Mouse (Mus musculus) megakaryocyte, embryonic 14.5 days (primary cell): ENCODE data around the gene Dusp2. TPM values are rescaled to one million over a fixed set of nuclear protein-coding genes. Genes with fewer than 3 reads are reported as not detected.

Source experiments
- H3K27me3 ChIP-seq: replicated peaks from 2 replicates; pipeline ENCODE3; 2012; ENCODE audit warnings: inconsistent platforms
- H3K36me3 ChIP-seq: replicated peaks from 2 replicates; pipeline ENCODE3; 2012; ENCODE audit warnings: low read length, inconsistent platforms, mixed read lengths
- H3K4me1 ChIP-seq: 2 replicates; pipeline ENCODE4 v1.6.1; 2012; ENCODE audit warnings: inconsistent platforms
- H3K4me3 ChIP-seq: replicated peaks from 2 replicates; pipeline ENCODE3; 2012; ENCODE audit warnings: moderate library complexity, mild to moderate bottlenecking, inconsistent platforms
- H3K9me3 ChIP-seq: 2 replicates; pipeline ENCODE4 v1.6.1; 2012; ENCODE audit warnings: inconsistent platforms
- FLI1 ChIP-seq: IDR thresholded peaks from 2 replicates; pipeline ENCODE4 v1.6.1; 2012; ENCODE audit warnings: low read length, inconsistent platforms, mixed read lengths
- GATA1 ChIP-seq: IDR thresholded peaks from 3 replicates; pipeline ENCODE4 v1.6.1; 2012; ENCODE audit warnings: mixed read lengths, low read length, inconsistent platforms, borderline replicate concordance
- polyA plus RNA-seq: library from polyadenylated mRNA; stranded (reverse); fragments of >175 nt; gene quantifications from 2 replicates; pipeline ENCODE4 v1.2.3, GENCODE M21; 2012; ENCODE audit warnings: low replicate concordance; ENCODE audit not compliant: insufficient read depth

The Dusp2 gene
- polyA plus RNA-seq, 1 experiment = 14.6 TPM

- H3K9me3 ChIP-seq = no peaks in the 10 kb centered on the region
- H3K27me3 ChIP-seq = peaks cover 11% of the 10 kb centered on the region
- peak overlapping the region; percentile 96 for H3K4me3 ChIP-seq
- H3K4me1 ChIP-seq = peaks cover 86% of the 10 kb centered on the region
- H3K36me3 ChIP-seq = peaks cover 8% of the 10 kb centered on the region
- TF ChIP-seq GATA1 (no peak), FLI1 (no peak)
Observed at GRCm38 (mm10) chr2:127337531-127337930, 1.6 kb downstream of the Dusp2 start.

GRCm38 (mm10) chr2:127338012-127338411, 2.1 kb downstream of the Dusp2 start:
- Histone ChIP-seq H3K9me3 (no peaks in the 10 kb centered on the region), H3K4me3 (peak overlapping the region; percentile 83), H3K4me1 (peaks cover 86% of the 10 kb centered on the region), H3K36me3 (peaks cover 8% of the 10 kb centered on the region), H3K27me3 (peaks cover 16% of the 10 kb centered on the region)
- TF ChIP-seq FLI1 = no peak
- no peak for TF ChIP-seq GATA1

DNA sequence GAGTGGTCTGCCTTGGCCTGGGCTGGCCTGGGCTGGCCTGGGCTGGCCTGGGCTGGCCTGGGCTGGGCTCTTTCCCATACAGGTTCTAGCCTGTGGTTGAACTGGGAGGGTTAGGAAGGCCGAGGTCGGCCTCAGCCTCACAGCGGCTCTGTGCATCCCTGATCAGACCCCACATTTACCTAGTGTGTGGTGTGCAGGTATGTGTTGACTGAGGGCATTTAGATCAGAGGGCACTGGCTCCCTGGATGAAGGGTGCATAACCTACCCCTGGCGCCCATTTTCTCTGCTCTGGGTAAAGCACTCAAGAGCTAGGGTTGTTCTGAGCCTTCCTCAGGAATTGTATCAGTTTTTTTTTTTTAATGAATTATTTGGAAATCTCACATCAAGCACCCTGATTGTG, 2.5 kb downstream of the Dusp2 start, which contains the start of gene Astl:
Gene Astl, plus strand, starts transcription at position 224 of the 400 bp plus-strand sequence.
- peaks cover 20% of the 10 kb centered on the region for H3K27me3 ChIP-seq

GRCm38 (mm10) chr2:127338833-127339232, 2.9 kb downstream of the Dusp2 start:
- H3K4me1 ChIP-seq = peaks cover 86% of the 10 kb centered on the region
- H3K36me3 ChIP-seq = peaks cover 8% of the 10 kb centered on the region
- peaks cover 24% of the 10 kb centered on the region for H3K27me3 ChIP-seq
- no peaks in the 10 kb centered on the region for H3K9me3 ChIP-seq
- peak overlapping the region; percentile 42 for H3K4me3 ChIP-seq
- TF ChIP-seq FLI1 (no peak), GATA1 (no peak)

More for the DNA sequence above, 2.5 kb downstream of the Dusp2 start, which contains the start of gene Astl:
- H3K4me1 ChIP-seq = peaks cover 86% of the 10 kb centered on the region
- no peak for TF ChIP-seq GATA1
- H3K36me3 ChIP-seq = peaks cover 8% of the 10 kb centered on the region
- H3K9me3 ChIP-seq = no peaks in the 10 kb centered on the region
- peak within 1 kb of the TSS; percentile 96 for H3K4me3 ChIP-seq

- TF ChIP-seq GATA1 (no peak), FLI1 (no peak)
- Histone ChIP-seq H3K4me3 (peak overlapping the region; percentile 23), H3K4me1 (peaks cover 84% of the 10 kb centered on the region), H3K9me3 (no peaks in the 10 kb centered on the region), H3K27me3 (peaks cover 28% of the 10 kb centered on the region), H3K36me3 (peaks cover 8% of the 10 kb centered on the region)
Observed at GRCm38 (mm10) chr2:127339262-127339661, 3.3 kb downstream of the Dusp2 start.

- Histone ChIP-seq H3K36me3 (peaks cover 8% of the 10 kb centered on the region), H3K4me1 (peaks cover 65% of the 10 kb centered on the region), H3K27me3 (peaks cover 47% of the 10 kb centered on the region), H3K4me3 (no peak overlapping the region), H3K9me3 (no peaks in the 10 kb centered on the region)
- TF ChIP-seq GATA1 (no peak), FLI1 (no peak)
Observed at GRCm38 (mm10) chr2:127341159-127341558, 5.2 kb downstream of the Dusp2 start.

- Histone ChIP-seq H3K36me3 (no peaks in the 10 kb centered on the region), H3K27me3 (peaks cover 81% of the 10 kb centered on the region), H3K4me3 (no peak overlapping the region), H3K9me3 (no peaks in the 10 kb centered on the region), H3K4me1 (peaks cover 18% of the 10 kb centered on the region)
- TF ChIP-seq GATA1 (no peak), FLI1 (no peak)
Observed at GRCm38 (mm10) chr2:127346334-127346733, 10.4 kb downstream of the Dusp2 start.

- peaks cover 72% of the 10 kb centered on the region for H3K27me3 ChIP-seq
- TF ChIP-seq GATA1 = no peak
- no peak for TF ChIP-seq FLI1
- peaks cover 15% of the 10 kb centered on the region for H3K4me1 ChIP-seq
- H3K36me3 ChIP-seq = no peaks in the 10 kb centered on the region
- H3K9me3 ChIP-seq = no peaks in the 10 kb centered on the region
- no peak overlapping the region for H3K4me3 ChIP-seq
Observed at GRCm38 (mm10) chr2:127347147-127347985, 11.4 kb downstream of the Dusp2 start.

GRCm38 (mm10) chr2:127353881-127354280, 17.9 kb downstream of the Dusp2 start:
- H3K27me3 ChIP-seq = peaks cover 73% of the 10 kb centered on the region
- no peak for TF ChIP-seq FLI1
- no peak for TF ChIP-seq GATA1
- H3K4me3 ChIP-seq = no peak overlapping the region
- H3K4me1 ChIP-seq = no peaks in the 10 kb centered on the region
- no peaks in the 10 kb centered on the region for H3K36me3 ChIP-seq
- no peaks in the 10 kb centered on the region for H3K9me3 ChIP-seq
